Mouse (Mus musculus): Measurements from ENCODE around the gene Pcgf1. TPM values are rescaled to one million over a fixed set of nuclear protein-coding genes. Genes with fewer than 3 reads are reported as not detected.

Gene Pcgf1
- polyA plus RNA-seq (2015; fragmentation: Nextera tagmentation; extraction: Ambion mirVana): 45.5 and 46.5 TPM in 2 replicates

GRCm38 (mm10) chr6:83077630-83078323 lies at the start of gene Pcgf1:
TSS of gene Pcgf1 (plus strand) at chr6:83077869.
- H3K27me3 ChIP-seq (replicated peaks; ENCODE audit: control insufficient read depth, insufficient read depth, low read length): peaks cover 36% of the 10 kb centered on the region
- peaks cover 21% of the 10 kb centered on the region for H3K4me1 ChIP-seq (replicated peaks; ENCODE audit: control insufficient read depth, insufficient read depth, low read length)
- H3K4me2 ChIP-seq (ENCODE audit: low read length): peak within 1 kb of the TSS; percentile 96
- peak; percentile 75 for ATAC-seq
- H3K9me3 ChIP-seq (ENCODE audit: control insufficient read depth, low read length): no peaks in the 10 kb centered on the region
- H3K9ac ChIP-seq (replicated peaks; ENCODE audit: low read depth, low read length): peak within 1 kb of the TSS; percentile 88
- peak within 1 kb of the TSS; percentile 85 for H3K4me3 ChIP-seq (replicated peaks; ENCODE audit: low read length)
- H3K27ac ChIP-seq (ENCODE audit: low read length): peak within 1 kb of the TSS; percentile 94
- WGBS: 0% methylated on average over 54 of the region's 54 CpGs
- peaks cover 8% of the 10 kb centered on the region for H3K36me3 ChIP-seq (ENCODE audit: control insufficient read depth, insufficient read depth)

GRCm38 (mm10) chr6:83029777-83030176 lies 47.9 kb upstream of the Pcgf1 start:
- H3K4me3 ChIP-seq (replicated peaks; ENCODE audit: low read length): no peak overlapping the region
- WGBS: 20% methylated on average over 10 of the region's 10 CpGs
- no peak for ATAC-seq
- H3K4me2 ChIP-seq (ENCODE audit: low read length): no peak overlapping the region
- no peaks in the 10 kb centered on the region for H3K36me3 ChIP-seq (ENCODE audit: control insufficient read depth, insufficient read depth)
- H3K9ac ChIP-seq (replicated peaks; ENCODE audit: low read depth, low read length): no peak overlapping the region
- H3K27me3 ChIP-seq (replicated peaks; ENCODE audit: control insufficient read depth, insufficient read depth, low read length): peaks cover 20% of the 10 kb centered on the region
- no peak overlapping the region for H3K27ac ChIP-seq (ENCODE audit: low read length)
- H3K9me3 ChIP-seq (ENCODE audit: control insufficient read depth, low read length): no peaks in the 10 kb centered on the region
- H3K4me1 ChIP-seq (replicated peaks; ENCODE audit: control insufficient read depth, insufficient read depth, low read length): peaks cover 20% of the 10 kb centered on the region

GRCm38 (mm10) chr6:83031111-83031510 lies 46.6 kb upstream of the Pcgf1 start:
- H3K27ac ChIP-seq (ENCODE audit: low read length): no peak overlapping the region
- H3K4me2 ChIP-seq (ENCODE audit: low read length): no peak overlapping the region
- H3K9me3 ChIP-seq (ENCODE audit: control insufficient read depth, low read length): no peaks in the 10 kb centered on the region
- H3K9ac ChIP-seq (replicated peaks; ENCODE audit: low read depth, low read length): no peak overlapping the region
- peaks cover 20% of the 10 kb centered on the region for H3K4me1 ChIP-seq (replicated peaks; ENCODE audit: control insufficient read depth, insufficient read depth, low read length)
- no peak overlapping the region for H3K4me3 ChIP-seq (replicated peaks; ENCODE audit: low read length)
- H3K36me3 ChIP-seq (ENCODE audit: control insufficient read depth, insufficient read depth): no peaks in the 10 kb centered on the region
- WGBS: 51% methylated on average over 7 of the region's 7 CpGs
- H3K27me3 ChIP-seq (replicated peaks; ENCODE audit: control insufficient read depth, insufficient read depth, low read length): peaks cover 20% of the 10 kb centered on the region
- no peak for ATAC-seq

GRCm38 (mm10) chr6:83031921-83032590 lies 45.6 kb upstream of the Pcgf1 start:
- H3K4me3 ChIP-seq (replicated peaks; ENCODE audit: low read length): peak overlapping the region; percentile 45
- WGBS: 24% methylated on average over 18 of the region's 18 CpGs
- no peaks in the 10 kb centered on the region for H3K36me3 ChIP-seq (ENCODE audit: control insufficient read depth, insufficient read depth)
- H3K4me1 ChIP-seq (replicated peaks; ENCODE audit: control insufficient read depth, insufficient read depth, low read length): peaks cover 20% of the 10 kb centered on the region
- H3K9me3 ChIP-seq (ENCODE audit: control insufficient read depth, low read length): no peaks in the 10 kb centered on the region
- no peak overlapping the region for H3K27ac ChIP-seq (ENCODE audit: low read length)
- ATAC-seq: no peak
- H3K9ac ChIP-seq (replicated peaks; ENCODE audit: low read depth, low read length): no peak overlapping the region; the same call in 1 of the 2 replicates
- H3K4me2 ChIP-seq (ENCODE audit: low read length): peak overlapping the region; percentile 61
- H3K27me3 ChIP-seq (replicated peaks; ENCODE audit: control insufficient read depth, insufficient read depth, low read length): peaks cover 20% of the 10 kb centered on the region

GRCm38 (mm10) chr6:83032769-83033191 lies 44.9 kb upstream of the Pcgf1 start:
- Histone ChIP-seq H3K9ac (replicated peaks; ENCODE audit: low read depth, low read length) (peak overlapping the region; percentile 27), H3K36me3 (ENCODE audit: control insufficient read depth, insufficient read depth) (no peaks in the 10 kb centered on the region), H3K4me1 (replicated peaks; ENCODE audit: control insufficient read depth, insufficient read depth, low read length) (peaks cover 20% of the 10 kb centered on the region), H3K27me3 (replicated peaks; ENCODE audit: control insufficient read depth, insufficient read depth, low read length) (peaks cover 20% of the 10 kb centered on the region), H3K4me2 (ENCODE audit: low read length) (peak overlapping the region; percentile 61), H3K4me3 (replicated peaks; ENCODE audit: low read length) (peak overlapping the region; percentile 45), H3K27ac (ENCODE audit: low read length) (no peak overlapping the region), H3K9me3 (ENCODE audit: control insufficient read depth, low read length) (no peaks in the 10 kb centered on the region)
- ATAC-seq: peak; percentile 46
- under 1% methylated on average over 31 of the region's 31 CpGs for WGBS

GRCm38 (mm10) chr6:83033249-83034185 lies 44.2 kb upstream of the Pcgf1 start, which contains the start of the genes Dok1 and Loxl3:
TSS of gene Dok1 (minus strand) at chr6:83033471.
TSS of gene Loxl3 (plus strand) at chr6:83034173.
- peak; percentile 75 for ATAC-seq

GRCm38 (mm10) chr6:83034463-83035055 lies 43.1 kb upstream of the Pcgf1 start:
- Histone ChIP-seq H3K4me2 (ENCODE audit: low read length) (peak overlapping the region; percentile 61), H3K27me3 (replicated peaks; ENCODE audit: control insufficient read depth, insufficient read depth, low read length) (peaks cover 20% of the 10 kb centered on the region), H3K4me1 (replicated peaks; ENCODE audit: control insufficient read depth, insufficient read depth, low read length) (peaks cover 28% of the 10 kb centered on the region), H3K27ac (ENCODE audit: low read length) (no peak overlapping the region), H3K9me3 (ENCODE audit: control insufficient read depth, low read length) (no peaks in the 10 kb centered on the region), H3K4me3 (replicated peaks; ENCODE audit: low read length) (peak overlapping the region; percentile 45), H3K36me3 (ENCODE audit: control insufficient read depth, insufficient read depth) (no peaks in the 10 kb centered on the region), H3K9ac (replicated peaks; ENCODE audit: low read depth, low read length) (no peak overlapping the region)
- WGBS: 18% methylated on average over 5 of the region's 5 CpGs
- ATAC-seq: no peak

More at GRCm38 (mm10) chr6:83033249-83034185, 44.2 kb upstream of the Pcgf1 start, which contains the start of the genes Dok1 and Loxl3:
- Histone ChIP-seq H3K36me3 (ENCODE audit: control insufficient read depth, insufficient read depth) (no peaks in the 10 kb centered on the region), H3K27me3 (replicated peaks; ENCODE audit: control insufficient read depth, insufficient read depth, low read length) (peaks cover 20% of the 10 kb centered on the region), H3K9me3 (ENCODE audit: control insufficient read depth, low read length) (no peaks in the 10 kb centered on the region), H3K9ac (replicated peaks; ENCODE audit: low read depth, low read length) (peak within 1 kb of the TSS; percentile 27), H3K4me1 (replicated peaks; ENCODE audit: control insufficient read depth, insufficient read depth, low read length) (peaks cover 25% of the 10 kb centered on the region), H3K4me2 (ENCODE audit: low read length) (peak within 1 kb of the TSS; percentile 61), H3K27ac (ENCODE audit: low read length) (0 out of 2 replicates have a peak within 1 kb of the TSS, but pooled peaks have one; percentile 16), H3K4me3 (replicated peaks; ENCODE audit: low read length) (peak within 1 kb of the TSS; percentile 45)
- under 1% methylated on average over 46 of the region's 51 CpGs for WGBS

- peaks cover 28% of the 10 kb centered on the region for H3K4me1 ChIP-seq (replicated peaks; ENCODE audit: control insufficient read depth, insufficient read depth, low read length)
- H3K4me3 ChIP-seq (replicated peaks; ENCODE audit: low read length): no peak overlapping the region
- no peak overlapping the region for H3K27ac ChIP-seq (ENCODE audit: low read length)
- H3K4me2 ChIP-seq (ENCODE audit: low read length): no peak overlapping the region
- H3K36me3 ChIP-seq (ENCODE audit: control insufficient read depth, insufficient read depth): no peaks in the 10 kb centered on the region
- H3K27me3 ChIP-seq (replicated peaks; ENCODE audit: control insufficient read depth, insufficient read depth, low read length): peaks cover 9% of the 10 kb centered on the region
- no peak for ATAC-seq
- WGBS: 76% methylated on average over 8 of the region's 8 CpGs
- no peaks in the 10 kb centered on the region for H3K9me3 ChIP-seq (ENCODE audit: control insufficient read depth, low read length)
- no peak overlapping the region for H3K9ac ChIP-seq (replicated peaks; ENCODE audit: low read depth, low read length)
Observed at GRCm38 (mm10) chr6:83037188-83037587, 40.5 kb upstream of the Pcgf1 start.
